Mouse (Mus musculus) G1E (cell line): ENCODE data around the gene Syn3.

Source experiments
- CTCF ChIP-seq: IDR thresholded peaks from 2 replicates; pipeline ENCODE4 v1.5.1; 2012; ENCODE audit warnings: low read depth, low read length, inconsistent platforms, mixed read lengths
- POLR2AphosphoS5 ChIP-seq: IDR thresholded peaks from 2 replicates; pipeline ENCODE4 v1.6.1; 2012; ENCODE audit warnings: low read depth, low read length, inconsistent platforms; ENCODE audit not compliant: insufficient replicate concordance

DNA sequence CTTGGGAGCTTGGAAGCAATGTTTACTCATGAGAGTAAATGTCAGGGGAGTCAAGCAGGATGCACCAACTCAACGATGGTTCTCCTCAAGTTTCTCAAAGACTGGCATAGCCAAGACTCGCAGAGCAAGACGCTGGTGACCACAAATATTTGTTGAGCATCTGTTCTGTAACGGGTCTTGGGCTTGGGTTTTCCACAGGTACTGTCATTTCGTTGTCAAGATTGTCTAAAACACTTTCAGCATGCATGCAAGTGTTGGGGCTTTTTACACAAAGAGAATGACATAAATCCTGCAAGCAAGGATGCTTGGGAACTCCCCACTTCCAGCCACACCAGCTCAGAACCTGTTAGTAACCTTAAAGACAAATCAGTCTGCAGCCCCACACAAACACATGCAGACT lies 10.2 kb downstream of the Syn3 start:
- no peak for TF ChIP-seq CTCF
- TF ChIP-seq POLR2AphosphoS5: no peak
